Mouse (Mus musculus) kidney, adult 2 months (tissue): Measurements from ENCODE around the gene Trim44.

Experiments
- CTCF ChIP-seq: fragments of 200-500 bp; conservative IDR thresholded peaks from 2 replicates; pipeline ENCODE4 v1.5.1; 2011; ENCODE audit warnings: low read depth, mild to moderate bottlenecking, control low read depth, low read length, moderate library complexity, mixed read lengths; ENCODE audit not compliant: insufficient read depth, insufficient read length
- POLR2A ChIP-seq: fragments of 200-500 bp; IDR thresholded peaks from one replicate; pipeline ENCODE4 v1.6.1; 2011; ENCODE audit warnings: low read depth, low read length, control low read depth

DNA sequence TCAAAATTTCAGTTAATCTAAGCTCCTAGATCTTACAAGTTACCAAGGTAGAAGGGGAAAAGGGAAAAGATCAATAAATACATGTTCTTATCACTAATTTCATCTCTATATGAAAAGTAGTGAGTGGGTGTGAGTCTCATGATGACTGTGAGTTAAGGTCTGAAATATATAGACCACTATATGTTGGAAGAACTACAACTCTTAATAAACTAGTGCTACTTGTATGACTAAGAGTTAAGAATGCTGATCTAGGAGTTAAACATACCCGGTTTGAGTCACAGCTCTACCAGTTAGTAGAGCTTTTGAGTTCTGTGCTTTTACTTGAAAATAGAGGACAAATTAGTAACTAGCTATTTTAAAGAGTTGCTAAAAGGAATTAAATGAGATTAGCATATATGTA, 94.7 kb downstream of the Trim44 start:
- TF ChIP-seq CTCF, result no peak
- no peak for TF ChIP-seq POLR2A
